Mouse (Mus musculus) forebrain, embryonic 12.5 days (tissue): Measurements from ENCODE around the gene Olfr1181. TPM values are rescaled to one million over a fixed set of nuclear protein-coding genes. Genes with fewer than 3 reads are reported as not detected.
"Not testable (repeated sequence)": the region's sequence is repeated elsewhere in the genome, so short reads cannot be mapped to it uniquely, and the experiment has no call there.

Experiments used
- ATAC-seq: fragments of 200-750 bp; cut with Nextera tagmentation; 2 replicates; pipeline ENCODE4 v1.8.0; 2017; ENCODE audit warnings: moderate TSS enrichment; ENCODE audit not compliant: low FRiP score
- H3K27ac ChIP-seq: fragments of 300-500 bp; sonication (generic); 2 replicates; pipeline ENCODE4 v1.5.1; 2016; ENCODE audit warnings: mild to moderate bottlenecking
- H3K27me3 ChIP-seq: fragments of 300-500 bp; sonication (generic); 2 replicates; pipeline ENCODE4 v1.6.1; 2016; ENCODE audit warnings: mild to moderate bottlenecking
- H3K36me3 ChIP-seq: fragments of 300-500 bp; sonication (generic); replicated peaks from 2 replicates; pipeline ENCODE4 v1.6.1; 2016; ENCODE audit warnings: mild to moderate bottlenecking
- H3K4me1 ChIP-seq: fragments of 300-500 bp; sonication (generic); 2 replicates; pipeline ENCODE4 v1.6.1; 2016
- H3K4me2 ChIP-seq: fragments of 300-500 bp; sonication (generic); 2 replicates; pipeline ENCODE4 v1.6.1; 2016; ENCODE audit warnings: mild to moderate bottlenecking, moderate library complexity
- H3K4me3 ChIP-seq: fragments of 300-500 bp; sonication (generic); replicated peaks from 2 replicates; pipeline ENCODE4 v1.5.1; 2016; ENCODE audit warnings: mild to moderate bottlenecking
- H3K9ac ChIP-seq: fragments of 300-500 bp; sonication (generic); 2 replicates; pipeline ENCODE4 v1.6.1; 2016; ENCODE audit warnings: mild to moderate bottlenecking
- H3K9me3 ChIP-seq: fragments of 300-500 bp; sonication (generic); 2 replicates; pipeline ENCODE4 v1.6.1; 2016
- WGBS: fragments of 180-500 bp; shearing (Covaris S2); methylation state at CpG from one replicate; pipeline ENCODE4 v1.1.7; 2016; 5-methylcytosine and 5-hydroxymethylcytosine counted together
- polyA plus RNA-seq: library from polyadenylated mRNA; unstranded; fragments of >200 nt; fragmentation: Nextera tagmentation; extraction: Ambion mirVana; gene quantifications from 2 replicates; pipeline ENCODE4 v1.2.1, GENCODE M21; 2016

Gene Olfr1181
- polyA plus RNA-seq: not detected in 2 replicates

DNA sequence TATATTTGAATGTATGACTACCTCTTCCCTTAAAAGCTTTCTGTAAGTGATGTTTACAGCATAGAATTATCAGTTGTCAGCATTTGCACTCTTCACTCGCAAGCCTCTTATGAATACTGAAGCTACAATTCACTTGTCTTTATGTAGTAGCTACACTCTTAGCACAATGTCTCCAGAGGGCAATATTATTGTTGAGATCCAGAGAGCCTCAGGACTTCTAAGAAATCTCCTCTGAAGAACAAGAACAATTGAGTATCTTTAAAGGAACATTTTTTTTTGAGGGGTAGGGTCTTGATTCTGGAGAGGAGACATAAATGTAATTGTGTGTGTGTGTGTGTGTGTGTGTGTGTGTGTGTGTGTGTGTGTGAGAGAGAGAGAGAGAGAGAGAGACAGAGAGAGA lies at the start of gene Olfr1181:
Olfr1181 (minus strand) TSS at position 101 of the 400 bp plus-strand sequence.
- H3K4me3 ChIP-seq: no peak within 1 kb of the TSS
- ATAC-seq: no peak
- H3K9me3 ChIP-seq: no peaks in the 10 kb centered on the region
- no peak within 1 kb of the TSS for H3K9ac ChIP-seq
- 84% methylated on average over 1 of the region's 1 CpGs for WGBS
- no peaks in the 10 kb centered on the region for H3K36me3 ChIP-seq
- H3K27ac ChIP-seq: no peak within 1 kb of the TSS
- H3K27me3 ChIP-seq: no peaks in the 10 kb centered on the region
- H3K4me1 ChIP-seq: no peaks in the 10 kb centered on the region
- no peak within 1 kb of the TSS for H3K4me2 ChIP-seq

DNA sequence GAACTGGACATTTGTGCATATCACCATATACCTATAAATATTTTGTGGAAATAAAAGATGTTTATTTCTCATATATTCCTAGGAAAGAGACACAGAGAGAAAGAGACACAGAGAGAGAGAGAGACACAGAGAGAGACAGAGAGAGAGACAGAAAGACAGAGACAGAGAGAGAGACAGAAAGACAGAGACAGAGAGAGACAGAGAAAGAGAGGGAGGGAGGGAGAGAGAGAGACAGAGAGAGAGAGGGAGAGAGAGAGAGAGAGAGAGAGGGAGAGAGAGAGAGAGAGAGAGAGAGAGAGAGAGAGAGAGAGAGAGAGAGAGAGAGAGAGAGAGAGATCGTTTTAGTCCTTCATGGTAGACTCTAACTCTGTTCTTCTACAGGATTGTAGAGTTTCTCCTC lies 28.6 kb upstream of the Olfr1181 start, which contains the start of gene Olfr1183:
Olfr1183 (plus strand) TSS at position 301 of the 400 bp plus-strand sequence.
- H3K27ac ChIP-seq, H3K4me3 ChIP-seq, ATAC-seq, H3K27me3 ChIP-seq, H3K36me3 ChIP-seq, H3K9me3 ChIP-seq, H3K4me2 ChIP-seq, H3K4me1 ChIP-seq, H3K9ac ChIP-seq: not testable (repeated sequence)
- 100% methylated on average over 1 of the region's 1 CpGs for WGBS

GRCm38 (mm10) chr2:88449031-88449430 lies 23.1 kb upstream of the Olfr1181 start, which contains the start of gene Gm13757:
Gene Gm13757 (minus strand): TSS chr2:88449131.
- Histone ChIP-seq H3K27ac (no peak within 1 kb of the TSS), H3K9ac (no peak within 1 kb of the TSS), H3K4me3 (no peak within 1 kb of the TSS), H3K4me2 (no peak within 1 kb of the TSS), H3K36me3 (no peaks in the 10 kb centered on the region), H3K9me3 (no peaks in the 10 kb centered on the region), H3K27me3 (no peaks in the 10 kb centered on the region), H3K4me1 (no peaks in the 10 kb centered on the region)
- no peak for ATAC-seq
- WGBS: 87% methylated on average over 1 of the region's 1 CpGs

DNA sequence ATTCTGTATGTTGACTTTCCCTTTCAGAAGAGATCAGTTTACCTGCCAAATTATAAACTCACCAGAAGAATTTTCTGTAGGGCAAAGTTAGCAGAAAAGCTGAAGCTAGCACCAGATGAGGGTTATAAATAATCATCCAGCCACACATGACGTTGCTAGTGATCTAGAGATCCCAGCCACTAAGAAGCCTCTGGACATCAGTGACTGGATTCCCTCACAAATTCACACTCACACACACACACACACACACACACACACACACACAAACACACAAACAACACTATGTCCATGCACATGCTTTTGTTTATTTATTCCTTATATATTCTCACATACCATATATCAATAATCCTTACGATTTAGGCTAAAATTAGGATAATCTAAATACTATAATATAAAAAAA lies 6.9 kb downstream of the Olfr1181 start, which contains the start of gene Olfr1180:
Olfr1180 (minus strand) TSS at position 101 of the 400 bp plus-strand sequence.
- no peak for ATAC-seq
- no peaks in the 10 kb centered on the region for H3K27me3 ChIP-seq
- 84% methylated on average over 2 of the region's 2 CpGs for WGBS

DNA sequence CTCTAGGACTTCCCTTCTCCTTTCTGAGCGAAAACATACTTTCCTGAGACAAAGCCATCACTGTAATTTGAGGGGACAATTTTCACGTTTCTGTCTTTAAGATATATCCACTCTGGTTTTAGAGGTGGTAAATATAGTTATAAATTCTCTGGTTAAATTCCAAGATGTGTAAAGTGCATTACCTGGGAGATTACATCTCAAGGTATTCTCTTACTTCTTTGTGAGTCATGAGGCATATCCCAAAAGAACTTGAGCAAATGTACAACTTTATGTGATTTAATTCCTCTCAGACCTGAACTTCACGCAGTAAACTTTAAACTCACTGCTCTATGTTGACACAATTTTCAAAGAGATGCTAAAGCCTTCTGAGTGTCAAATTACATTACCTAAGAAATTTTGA lies 19.6 kb downstream of the Olfr1181 start, which contains the start of gene Olfr1179:
Olfr1179 (minus strand) TSS at position 101 of the 400 bp plus-strand sequence.
- ATAC-seq: no peak
- 88% methylated on average over 3 of the region's 3 CpGs for WGBS
- H3K4me3 ChIP-seq: no peak within 1 kb of the TSS
- no peaks in the 10 kb centered on the region for H3K36me3 ChIP-seq
- H3K27me3 ChIP-seq: no peaks in the 10 kb centered on the region
- no peak within 1 kb of the TSS for H3K4me2 ChIP-seq
- H3K4me1 ChIP-seq: no peaks in the 10 kb centered on the region
- no peak within 1 kb of the TSS for H3K27ac ChIP-seq
- no peaks in the 10 kb centered on the region for H3K9me3 ChIP-seq
- no peak within 1 kb of the TSS for H3K9ac ChIP-seq

More for the DNA sequence above, 6.9 kb downstream of the Olfr1181 start, which contains the start of gene Olfr1180:
- no peak within 1 kb of the TSS for H3K9ac ChIP-seq
- H3K9me3 ChIP-seq: no peaks in the 10 kb centered on the region
- H3K4me2 ChIP-seq: no peak within 1 kb of the TSS
- no peaks in the 10 kb centered on the region for H3K4me1 ChIP-seq
- no peak within 1 kb of the TSS for H3K27ac ChIP-seq
- H3K36me3 ChIP-seq: no peaks in the 10 kb centered on the region
- no peak within 1 kb of the TSS for H3K4me3 ChIP-seq

DNA sequence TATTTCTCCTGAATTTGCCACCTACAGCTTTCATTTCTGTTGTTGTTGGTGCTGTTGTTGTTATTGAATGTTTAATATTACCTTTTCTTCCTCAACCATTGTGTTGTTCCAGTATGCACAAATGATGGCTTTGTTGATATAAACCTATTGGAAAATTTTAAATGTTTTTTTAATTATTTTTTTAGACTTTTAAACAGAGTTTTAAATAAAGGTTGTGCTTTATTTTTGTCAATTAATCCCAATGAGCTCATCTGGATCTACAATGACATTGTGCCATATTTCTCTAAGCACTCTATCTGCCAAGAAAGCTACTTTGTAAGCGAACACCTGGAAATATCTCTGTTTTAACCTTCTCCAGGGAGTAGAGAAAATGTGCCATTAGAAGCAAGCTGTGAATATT lies 39.2 kb downstream of the Olfr1181 start, which contains the start of gene Olfr1178:
Olfr1178 (plus strand) TSS at position 301 of the 400 bp plus-strand sequence.
- ATAC-seq: no peak
- Histone ChIP-seq H3K4me3 (no peak within 1 kb of the TSS), H3K9me3 (no peaks in the 10 kb centered on the region), H3K27me3 (no peaks in the 10 kb centered on the region), H3K4me2 (no peak within 1 kb of the TSS), H3K9ac (no peak within 1 kb of the TSS), H3K27ac (no peak within 1 kb of the TSS), H3K4me1 (no peaks in the 10 kb centered on the region), H3K36me3 (no peaks in the 10 kb centered on the region)
- 86% methylated on average over 1 of the region's 1 CpGs for WGBS

Other genes with a start within 250 kb of the Olfr1181 start
- gene Olfr1168, start 244.3 kb downstream of the Olfr1181 start, polyA plus RNA-seq: not detected in 2 replicates
- not detected in 2 replicates for gene Olfr1170, start 197.8 kb downstream of the Olfr1181 start, polyA plus RNA-seq
- gene Olfr1173, start 146.3 kb downstream of the Olfr1181 start, polyA plus RNA-seq: not detected in 2 replicates
- gene Olfr1174-ps, start 111.0 kb downstream of the Olfr1181 start, polyA plus RNA-seq: not detected in 2 replicates
- not detected in 2 replicates for gene Olfr1175-ps, start 99.0 kb downstream of the Olfr1181 start, polyA plus RNA-seq
- not detected in 2 replicates for gene Olfr1176, start 89.5 kb downstream of the Olfr1181 start, polyA plus RNA-seq
- gene Olfr1177-ps, start 79.7 kb downstream of the Olfr1181 start, polyA plus RNA-seq: not detected in 2 replicates
- gene Olfr1178, start 39.1 kb downstream of the Olfr1181 start, polyA plus RNA-seq: not detected in 2 replicates
- gene Olfr1179, start 19.7 kb downstream of the Olfr1181 start, polyA plus RNA-seq: not detected in 2 replicates
- gene Olfr1180, start 7.0 kb downstream of the Olfr1181 start, polyA plus RNA-seq: not detected in 2 replicates
- not detected in 2 replicates for gene Gm13757, start 23.0 kb upstream of the Olfr1181 start, polyA plus RNA-seq
- gene Olfr1183, start 28.7 kb upstream of the Olfr1181 start, polyA plus RNA-seq: not detected in 2 replicates
- not detected in 2 replicates for gene Olfr1184, start 57.4 kb upstream of the Olfr1181 start, polyA plus RNA-seq
- not detected in 2 replicates for gene Olfr1185-ps1, start 67.1 kb upstream of the Olfr1181 start, polyA plus RNA-seq
- gene Olfr1186, start 92.4 kb upstream of the Olfr1181 start, polyA plus RNA-seq: not detected in 2 replicates
- not detected in 2 replicates for gene Olfr1188, start 130.8 kb upstream of the Olfr1181 start, polyA plus RNA-seq
- gene Olfr1189, start 160.3 kb upstream of the Olfr1181 start, polyA plus RNA-seq: not detected in 2 replicates
- gene Olfr1191-ps1, start 214.4 kb upstream of the Olfr1181 start, polyA plus RNA-seq: not detected in 2 replicates
- not detected in 2 replicates for gene Olfr1192-ps1, start 222.3 kb upstream of the Olfr1181 start, polyA plus RNA-seq
- gene Olfr1193, start 249.5 kb upstream of the Olfr1181 start, polyA plus RNA-seq: not detected in 2 replicates